Mouse (Mus musculus): ENCODE results near the gene Atp6v1e1. TPM values are rescaled to one million over a fixed set of nuclear protein-coding genes. Genes with fewer than 3 reads are reported as not detected.
"Not testable (repeated sequence)": the region's sequence is repeated elsewhere in the genome, so short reads cannot be mapped to it uniquely, and the experiment has no call there.

The Atp6v1e1 gene
- total RNA-seq (2021) = 469 and 476 TPM in 2 replicates
- long read RNA-seq, transcript Atp6v1e1-201 (9 exons, 1,312 nt) = major isoform, 196 of 207 reads
- long read RNA-seq, partial matches to known transcripts = 6 of 207 reads
- long read RNA-seq, other reads (novel, unspliced or antisense) = 5 of 207 reads

DNA sequence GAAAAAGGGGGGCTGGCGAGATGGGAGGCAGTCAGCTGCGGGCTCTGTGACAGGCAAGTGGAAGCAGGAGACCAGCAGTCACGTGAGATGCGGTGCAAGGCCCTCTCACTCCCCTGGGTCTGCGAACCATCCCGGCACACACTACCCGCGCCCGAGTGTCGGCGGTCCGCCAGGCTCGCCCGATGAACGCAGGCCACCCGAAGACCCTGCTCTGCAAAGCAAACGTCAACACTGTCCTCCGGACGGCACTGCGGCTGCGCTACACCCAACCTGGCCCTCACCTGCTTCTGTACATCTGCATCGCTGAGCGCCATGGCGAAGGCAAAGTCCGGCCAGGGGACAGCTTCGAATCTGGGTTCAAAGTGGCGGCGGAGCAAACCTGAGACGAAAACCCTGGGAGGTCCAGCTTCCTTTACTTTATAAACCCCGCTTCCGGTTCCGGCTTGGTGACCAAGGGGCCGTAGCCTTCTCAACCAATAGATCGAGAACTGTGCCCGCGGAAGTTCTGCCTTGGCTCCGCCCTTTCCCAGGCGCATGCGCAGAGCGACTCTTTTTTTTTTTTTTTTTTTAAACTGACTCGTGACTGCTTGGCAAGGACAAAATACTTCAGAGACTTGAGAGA lies at the start of gene Atp6v1e1:
Gene Atp6v1e1, minus strand, starts transcription at position 487 of the 622 bp plus-strand sequence.
- peak; percentile 86 for DNase-seq

DNA sequence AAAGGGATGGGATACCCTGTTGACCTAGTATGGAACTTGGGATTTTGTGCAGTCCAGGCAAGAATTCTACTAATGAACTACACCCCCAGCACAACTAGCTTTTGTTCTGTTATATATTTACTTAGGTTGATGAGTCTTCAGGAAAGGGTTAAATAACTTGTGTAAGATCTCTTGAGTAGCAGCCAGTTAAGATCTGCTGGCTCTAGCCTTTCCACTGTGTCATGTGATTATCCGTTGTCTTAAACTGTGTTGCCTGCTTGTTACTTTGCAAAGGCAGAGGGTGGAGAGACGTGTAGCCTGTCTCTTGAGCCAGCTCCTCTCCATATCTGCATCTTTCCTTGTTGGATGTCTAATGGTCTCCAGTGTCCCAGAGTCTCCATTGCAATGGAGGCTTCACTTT lies 48.7 kb upstream of the Atp6v1e1 start:
- DNase-seq = no peak

DNA sequence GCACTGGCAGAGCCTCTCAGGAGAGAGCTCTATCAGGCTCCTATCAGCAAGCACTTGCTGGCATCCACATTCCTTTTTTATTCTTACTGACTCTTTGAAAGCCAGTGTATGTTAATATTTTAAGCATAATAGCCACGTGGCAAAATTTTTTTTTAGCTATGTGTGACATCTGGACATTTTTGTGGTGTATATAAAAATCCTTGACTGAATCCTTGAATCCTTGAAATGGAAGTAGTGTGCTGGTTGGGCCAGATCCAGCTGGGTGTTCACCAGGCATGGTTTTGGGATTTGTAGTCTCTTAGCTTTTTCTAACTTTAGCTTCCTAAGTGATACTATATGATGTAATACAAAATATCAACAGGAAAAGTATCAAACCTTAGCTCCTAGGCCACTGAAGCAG lies 46.2 kb upstream of the Atp6v1e1 start:
- DNase-seq = peak; percentile 20

DNA sequence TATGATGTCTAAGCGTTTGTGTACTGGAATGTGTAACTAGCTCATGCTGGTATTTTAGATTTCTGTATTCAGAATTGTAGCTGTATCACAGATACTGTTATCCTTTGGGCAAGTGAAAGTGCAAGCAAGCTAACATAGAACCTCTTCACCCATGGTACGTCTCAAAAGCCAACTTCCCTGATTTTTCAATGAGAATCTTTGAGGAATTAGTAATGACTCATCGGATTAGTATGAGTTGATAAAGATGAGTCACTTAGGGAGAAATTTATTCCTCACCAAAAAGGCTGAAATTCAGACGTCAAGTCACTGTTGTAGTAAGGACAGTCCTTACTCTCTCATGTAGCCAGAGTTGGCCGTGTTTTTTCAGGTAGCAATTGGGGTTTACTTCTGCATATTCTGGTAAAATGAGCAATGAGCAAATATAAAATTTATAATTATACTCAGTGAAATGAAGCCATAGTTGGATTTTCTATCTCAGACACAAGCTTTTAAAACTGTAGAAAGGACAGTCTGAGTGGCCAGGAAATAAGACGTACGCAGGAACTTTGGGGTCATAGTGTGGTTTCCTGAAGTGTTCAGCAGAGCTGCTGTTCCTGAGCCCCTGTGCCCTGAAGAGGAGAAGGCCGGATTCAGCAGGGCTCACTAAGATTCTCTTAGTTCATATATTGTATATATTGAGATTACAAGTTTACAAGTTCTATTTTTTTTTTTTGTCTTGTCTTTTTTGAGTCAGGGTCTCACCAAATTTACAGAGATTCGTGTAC lies 43.6 kb upstream of the Atp6v1e1 start:
- no peak for DNase-seq

DNA sequence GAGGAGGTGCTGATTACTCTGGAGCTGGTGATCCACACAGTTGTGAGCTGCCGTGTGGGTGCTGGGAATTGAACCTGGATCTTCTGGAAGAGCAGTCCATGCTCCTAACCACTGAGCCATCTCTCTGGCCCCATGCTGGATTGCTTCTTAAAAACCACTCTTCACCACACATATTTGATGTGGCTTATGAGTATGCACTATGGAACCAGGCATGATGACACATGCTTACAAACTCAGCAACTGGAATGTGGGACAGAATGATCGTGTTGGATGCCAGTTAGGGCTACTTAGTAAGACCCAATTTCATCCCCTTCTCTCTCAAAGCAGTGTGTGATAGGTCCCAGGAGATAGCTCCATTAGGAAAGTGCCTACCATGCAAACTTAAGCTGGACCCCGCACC lies 37.5 kb upstream of the Atp6v1e1 start:
- no peak for DNase-seq

DNA sequence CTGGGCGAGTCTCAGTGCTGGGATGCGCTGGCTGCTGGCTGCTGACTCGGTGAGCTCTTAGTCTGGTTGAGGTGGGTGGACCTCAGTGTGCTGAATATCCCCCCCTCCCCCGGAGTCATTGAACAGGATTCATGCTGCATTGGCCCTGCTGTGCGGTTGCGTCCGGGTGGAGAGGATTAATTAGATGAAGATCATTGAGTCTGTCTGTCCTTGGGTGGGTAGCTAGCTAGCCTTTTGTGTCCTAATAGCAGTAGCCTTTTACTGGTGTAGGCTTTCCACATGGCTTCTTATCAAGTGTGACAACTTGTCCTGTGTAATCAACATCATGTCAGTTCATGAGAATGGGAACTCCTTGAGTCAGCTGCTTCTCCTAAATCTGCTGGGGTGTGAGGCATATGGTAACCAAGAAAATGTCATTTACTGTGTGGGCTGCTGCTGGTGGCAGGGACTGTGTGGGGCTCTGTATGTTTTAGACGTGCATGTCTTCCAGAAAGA lies 35.7 kb upstream of the Atp6v1e1 start:
- DNase-seq = no peak

DNA sequence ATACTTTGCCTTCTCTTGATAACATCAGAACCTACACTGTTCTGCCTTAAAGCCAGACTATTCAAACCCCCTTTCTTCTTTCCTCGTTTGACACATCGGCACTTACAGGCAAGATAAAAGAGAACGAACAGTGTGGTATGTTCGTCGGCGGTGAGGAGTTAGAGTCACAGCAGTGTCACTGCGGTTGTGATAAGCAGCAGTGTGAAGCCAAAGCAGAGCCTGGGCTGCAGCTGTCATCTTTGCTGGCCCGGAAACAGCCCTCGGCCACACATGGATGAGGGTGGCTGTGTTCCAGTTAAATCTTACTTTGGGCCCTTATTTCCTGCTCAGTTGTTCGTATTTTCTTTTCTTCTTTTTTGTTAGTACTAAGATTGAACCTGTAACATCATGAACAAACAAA lies 31.8 kb upstream of the Atp6v1e1 start:
- no peak for DNase-seq

DNA sequence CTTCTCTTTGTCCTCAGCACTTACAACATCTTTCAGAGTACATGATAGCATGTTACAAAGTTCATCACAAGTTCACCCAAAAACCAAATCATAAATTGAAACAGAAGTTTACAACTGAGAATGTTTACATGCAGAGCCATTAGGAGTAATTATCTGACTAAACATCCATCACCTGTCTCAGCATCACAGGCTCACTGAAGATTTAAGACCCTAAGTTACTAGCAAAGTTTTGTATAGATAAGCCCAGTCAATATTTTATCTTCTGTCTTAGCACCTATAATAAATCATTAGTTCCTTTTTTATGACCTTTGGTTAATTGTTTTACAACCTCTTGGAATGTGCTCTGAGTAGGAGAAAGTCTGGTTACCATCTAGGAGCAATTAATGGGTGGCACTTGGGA lies 28.1 kb upstream of the Atp6v1e1 start:
- DNase-seq = not testable (repeated sequence)

DNA sequence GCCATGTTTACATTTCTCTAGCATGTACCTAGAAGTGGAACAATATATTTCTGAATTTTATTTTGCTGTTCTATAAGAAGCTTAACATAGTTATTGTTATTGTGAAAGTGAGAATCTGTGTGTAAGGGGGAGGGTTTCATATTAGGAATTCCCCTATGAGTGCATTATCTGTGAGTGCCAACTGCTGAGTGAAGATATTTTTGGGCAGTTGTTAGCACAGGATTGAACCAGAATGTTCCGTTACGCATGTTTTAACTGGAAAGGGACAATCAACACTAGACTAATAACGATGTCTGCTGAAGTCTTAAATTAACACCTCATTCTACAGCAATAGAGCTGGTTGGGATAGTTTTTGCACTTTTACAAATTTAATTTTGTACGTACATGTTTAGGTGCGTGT lies 19.2 kb upstream of the Atp6v1e1 start:
- DNase-seq = no peak

DNA sequence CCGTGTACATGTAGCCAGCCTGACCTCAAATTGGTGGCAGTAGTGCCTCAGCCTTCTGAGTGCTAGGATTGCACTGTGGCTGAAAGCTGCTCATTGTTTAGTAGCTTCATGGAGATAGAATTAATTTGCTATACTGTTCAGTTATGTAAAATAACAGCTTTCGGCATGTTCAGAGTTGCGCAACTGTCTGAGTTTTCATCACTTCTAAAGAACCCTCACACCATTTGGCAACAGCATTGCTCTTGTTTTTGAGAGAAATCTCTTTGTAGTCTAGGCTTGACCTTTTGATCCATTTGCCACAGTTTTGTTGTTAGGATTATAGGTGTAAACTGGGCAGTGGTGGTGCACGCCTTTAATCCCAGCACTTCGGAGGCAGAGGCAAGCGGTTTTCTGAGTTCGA lies 17.7 kb upstream of the Atp6v1e1 start:
- DNase-seq = no peak

DNA sequence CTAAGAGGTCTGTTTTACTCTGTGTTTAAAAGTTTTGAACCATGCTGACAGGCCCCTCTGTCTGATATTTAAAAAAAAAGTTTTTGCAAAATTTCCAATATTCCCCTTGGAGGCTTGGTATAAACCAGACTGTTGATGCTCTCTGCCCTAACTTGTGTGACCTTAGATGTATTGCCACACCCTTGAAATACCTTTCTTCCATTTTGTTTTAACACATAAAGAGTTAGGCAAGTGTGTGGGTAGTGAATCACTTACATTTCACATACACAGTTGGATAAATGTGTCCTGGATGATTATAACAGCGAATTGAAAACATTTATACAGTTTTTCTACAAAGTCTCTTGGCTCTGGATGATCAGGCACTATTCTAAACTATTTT lies 14.5 kb upstream of the Atp6v1e1 start:
- no peak for DNase-seq

DNA sequence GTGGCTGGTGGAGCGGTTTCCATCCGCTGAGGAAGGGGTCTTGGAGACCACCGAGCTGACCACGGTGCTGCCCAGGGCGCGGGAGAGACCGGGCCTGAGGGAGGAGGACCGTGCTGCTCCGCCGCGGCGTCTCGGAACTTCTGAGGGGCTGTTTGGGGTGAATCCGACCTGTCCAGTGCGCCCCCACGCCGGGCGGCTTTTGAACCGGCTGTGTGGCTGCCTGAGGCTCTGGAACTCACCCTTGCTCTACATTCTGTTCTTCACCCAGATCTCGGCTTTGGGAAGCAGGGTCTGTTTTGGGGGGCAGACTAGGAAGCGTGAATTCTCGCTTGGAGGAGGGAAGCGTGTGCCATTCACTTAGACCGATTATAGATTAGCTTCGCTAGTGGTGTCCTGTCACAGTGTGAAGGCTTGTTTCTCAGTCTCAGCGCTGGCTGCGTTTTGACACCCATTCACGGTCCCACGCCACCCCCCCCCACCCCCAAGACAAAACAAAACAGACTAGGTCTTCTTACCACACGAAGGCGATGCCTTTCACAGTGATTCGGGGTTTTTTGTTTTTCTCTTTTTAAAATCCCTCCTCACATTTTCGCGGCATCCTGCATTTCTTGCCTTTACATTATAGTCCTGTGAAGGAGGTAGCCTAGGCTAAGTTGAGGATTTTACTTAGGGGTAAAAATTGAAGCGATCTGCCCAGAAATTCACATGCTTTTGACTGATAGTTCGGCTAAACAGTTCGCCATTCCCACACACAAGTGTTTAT lies 14.0 kb upstream of the Atp6v1e1 start:
- DNase-seq = peak; percentile 42

DNA sequence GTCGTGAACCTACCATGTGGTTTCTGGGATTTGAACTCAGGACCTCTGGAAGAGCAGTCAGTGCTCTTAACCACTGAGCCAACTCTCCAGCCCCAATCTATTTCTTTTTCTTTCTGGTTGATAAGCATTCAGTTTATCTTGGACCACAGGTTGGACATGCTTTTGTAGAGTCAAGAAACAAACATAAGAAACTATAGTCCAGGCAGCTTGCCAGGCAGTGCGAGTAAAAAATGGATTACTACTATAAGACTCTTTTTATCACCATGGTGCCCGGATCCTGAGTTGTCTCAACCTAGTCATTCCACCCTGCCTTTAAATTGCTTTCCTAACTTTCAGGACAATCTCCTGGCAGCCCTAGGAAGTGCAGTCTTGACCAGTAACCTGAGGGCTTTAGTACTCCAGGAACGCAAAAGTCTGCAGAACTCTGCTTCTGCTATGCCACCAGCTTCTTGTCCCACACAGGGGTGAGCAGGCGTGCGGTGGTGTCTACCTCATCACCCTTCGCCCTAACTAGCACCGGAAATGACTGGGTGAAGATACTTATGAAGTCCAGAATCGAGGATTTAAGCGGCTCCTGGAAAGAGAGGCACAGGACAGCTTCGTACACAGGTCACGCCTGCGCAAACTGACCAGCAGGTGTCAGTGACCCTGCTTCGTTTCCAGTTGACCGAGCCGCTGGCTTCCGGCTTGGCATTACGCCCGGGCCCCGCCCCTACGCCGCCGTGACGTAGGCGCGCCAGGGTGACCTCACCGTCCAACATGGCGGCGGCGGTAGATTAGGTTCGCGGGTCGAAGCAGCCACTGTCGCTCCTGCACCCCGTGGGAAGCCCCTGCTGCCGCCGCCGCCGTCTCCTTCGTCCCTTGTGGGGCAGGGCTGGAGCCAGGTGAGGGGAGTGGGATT lies 13.1 kb upstream of the Atp6v1e1 start, which contains the start of gene Bcl2l13:
Gene Bcl2l13, plus strand, starts transcription at position 739 of the 901 bp plus-strand sequence.
- peak; percentile 98 for DNase-seq

DNA sequence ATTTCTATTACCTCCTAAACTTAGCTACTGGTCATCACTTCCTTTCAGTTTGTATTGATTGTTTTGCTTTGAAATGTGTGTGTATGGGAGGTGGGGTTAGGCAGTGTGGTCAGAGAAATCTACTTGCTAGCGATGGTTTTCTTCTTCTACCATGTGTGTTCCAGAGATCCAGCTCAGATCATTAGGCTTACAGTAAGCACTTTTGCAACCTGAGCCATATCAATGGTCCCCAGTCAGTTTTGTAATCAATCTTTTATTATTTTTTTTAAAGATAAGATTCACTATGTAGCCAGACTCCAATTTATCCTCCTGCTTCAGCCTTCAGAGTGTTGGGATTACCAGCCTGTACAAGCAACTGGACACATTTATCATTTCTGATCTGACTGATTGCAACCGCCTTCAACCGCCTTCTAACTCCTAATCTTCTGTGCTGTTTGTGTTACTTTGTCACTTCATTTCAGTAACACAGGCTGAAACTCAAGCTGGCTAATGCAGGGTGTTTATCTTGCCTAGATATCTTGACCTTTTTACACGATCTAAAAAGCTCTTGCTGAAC lies 12.3 kb upstream of the Atp6v1e1 start:
- DNase-seq = no peak

DNA sequence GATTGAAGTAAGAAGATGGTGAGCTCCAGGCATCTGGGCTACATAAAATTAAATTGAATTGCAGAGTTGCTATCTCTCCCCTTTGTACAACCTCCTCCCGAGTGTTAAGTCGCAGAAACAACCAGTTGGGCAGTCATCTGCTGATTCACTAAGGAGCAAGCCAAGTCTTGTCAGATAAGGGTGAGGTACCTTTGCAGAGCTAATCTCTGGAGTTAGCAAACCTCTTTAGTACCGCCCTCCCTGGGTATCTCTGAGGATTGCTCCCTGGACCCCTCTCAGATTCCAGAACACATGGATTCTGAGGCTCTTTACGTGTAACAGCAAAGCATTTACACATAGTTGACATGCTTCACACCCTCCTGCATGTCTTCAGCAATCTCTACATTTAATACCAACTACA lies 9.5 kb upstream of the Atp6v1e1 start:
- no peak for DNase-seq

DNA sequence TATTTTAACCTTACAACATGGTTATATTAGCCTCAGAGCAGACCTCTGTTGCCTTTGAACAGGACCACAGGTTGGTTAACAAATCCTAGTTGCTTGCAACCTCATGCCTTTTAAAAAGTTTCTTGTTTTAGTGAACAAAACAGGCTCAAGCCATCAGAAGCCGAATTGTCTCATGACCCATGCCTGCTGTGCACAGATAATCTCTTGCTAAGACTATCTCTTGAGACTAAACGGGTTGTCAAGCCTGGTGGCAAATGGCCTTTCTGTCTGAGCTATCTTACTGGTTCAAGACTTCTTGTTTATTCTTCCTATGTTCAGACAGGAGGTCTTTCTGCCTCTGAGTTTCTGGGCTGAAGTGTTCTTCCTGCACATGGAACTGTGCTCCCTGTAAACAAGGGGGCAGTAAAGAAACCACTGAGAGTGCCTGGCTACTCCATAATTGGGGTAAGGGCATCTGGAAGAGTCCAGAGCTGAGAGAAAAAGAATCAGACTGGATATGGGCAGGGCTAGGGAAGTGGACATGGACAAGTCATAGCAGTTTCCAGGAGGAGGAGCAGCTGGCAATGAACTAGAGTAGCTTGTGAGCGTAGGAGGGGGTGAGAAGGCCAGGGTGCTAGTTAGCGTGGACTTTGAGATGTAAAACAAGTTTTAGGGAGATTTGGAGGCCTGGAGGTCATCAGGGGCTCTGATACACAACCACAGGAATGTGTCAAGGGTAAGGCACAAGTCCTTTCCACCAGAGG lies 8.4 kb upstream of the Atp6v1e1 start:
- no peak for DNase-seq

DNA sequence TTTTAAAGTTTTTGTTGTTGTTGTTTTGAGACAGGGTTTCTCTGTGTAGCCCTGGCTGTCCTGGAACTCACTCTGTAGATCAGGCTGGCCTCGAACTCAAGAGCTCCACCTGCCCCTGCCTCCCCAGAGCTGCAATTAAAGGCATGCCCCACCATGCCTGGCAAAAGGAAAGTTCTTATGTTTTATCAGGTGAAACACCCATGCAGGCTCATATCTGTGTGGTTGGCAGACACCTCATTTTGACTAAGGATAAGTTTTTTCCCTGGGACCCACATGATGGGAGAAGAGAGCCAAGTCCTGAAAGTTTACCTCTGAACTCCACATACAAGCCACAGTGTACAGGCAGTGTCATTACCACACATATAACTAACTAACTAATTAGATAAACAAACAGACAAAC lies 7.5 kb upstream of the Atp6v1e1 start:
- DNase-seq = no peak

DNA sequence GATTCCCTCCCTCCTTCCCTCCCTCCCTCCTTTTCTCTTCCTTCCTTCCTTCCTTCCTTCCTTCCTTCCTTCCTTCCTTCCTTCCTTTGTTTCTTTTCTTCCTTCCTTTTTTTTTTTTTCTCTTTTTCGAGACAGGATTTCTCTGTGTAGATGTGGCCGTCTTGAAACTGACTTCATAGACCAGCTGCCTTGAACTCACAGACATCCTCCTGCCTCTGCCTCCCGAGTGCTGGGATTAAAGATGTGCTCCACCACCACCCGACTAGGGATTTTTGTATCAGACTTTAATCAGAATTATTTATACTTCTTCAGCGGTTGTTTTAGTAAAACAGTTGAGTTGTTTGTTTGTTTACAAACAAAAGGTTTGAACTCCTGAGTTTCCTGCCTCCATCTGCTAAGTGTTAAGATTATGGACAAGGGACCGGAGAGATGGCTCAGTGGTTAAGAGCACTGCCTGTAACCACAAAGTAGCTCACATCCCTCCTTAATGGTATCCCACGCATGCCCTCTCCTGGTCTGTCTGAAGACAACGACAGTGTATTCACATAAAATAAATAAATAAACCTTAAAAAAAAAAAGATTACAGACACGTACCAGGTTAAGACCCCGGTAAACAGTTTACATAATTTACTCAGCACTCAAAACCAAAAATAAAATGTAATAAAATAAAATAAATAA lies 483 bp upstream of the Atp6v1e1 start:
- DNase-seq = no peak

DNA sequence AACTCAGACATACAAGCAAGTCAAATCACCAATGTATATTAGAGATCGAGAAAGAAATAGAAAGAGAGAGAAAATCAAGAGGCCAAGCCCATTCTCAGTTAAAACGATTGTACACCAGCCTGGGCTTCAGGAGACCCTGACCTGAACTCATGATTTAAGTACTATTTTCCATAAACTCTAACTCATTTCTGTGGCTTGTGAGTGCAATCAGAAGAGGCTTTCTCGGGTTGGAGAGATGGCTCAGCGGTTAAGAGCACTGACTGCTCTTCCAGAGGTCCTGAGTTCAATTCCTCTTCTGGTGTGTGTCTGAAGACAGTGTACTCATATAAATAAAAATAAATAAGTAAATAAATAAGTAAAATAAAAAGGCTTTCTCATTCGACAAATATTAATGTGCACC lies 878 bp downstream of the Atp6v1e1 start:
- DNase-seq = no peak

DNA sequence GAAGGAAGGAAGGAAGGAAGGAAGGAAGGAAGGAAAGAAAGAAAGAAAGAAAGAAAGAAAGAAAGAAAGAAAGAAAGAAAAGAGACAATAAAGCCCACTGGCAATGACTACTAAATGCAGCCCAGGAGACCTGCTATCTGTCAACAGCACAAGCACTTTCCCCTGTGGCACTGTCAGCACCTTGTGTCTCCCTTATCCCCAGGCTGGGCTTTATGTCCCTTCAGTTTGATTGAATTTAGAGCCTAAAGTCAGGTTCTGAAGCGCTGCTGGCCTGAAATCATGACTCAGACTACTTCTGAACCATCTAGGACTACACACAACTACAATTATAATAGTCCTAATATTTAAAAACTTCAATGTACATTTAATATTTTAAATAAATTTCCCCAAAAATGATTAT lies 1.7 kb downstream of the Atp6v1e1 start:
- no peak for DNase-seq

Measured in adrenal gland, postnatal 25 days (tissue).